Mouse (Mus musculus): ENCODE results near the gene Snx10. TPM values are rescaled to one million over a fixed set of nuclear protein-coding genes. Genes with fewer than 3 reads are reported as not detected.

Snx10 gene
- total RNA-seq, 2 experiments from 2014 or later: 7.9 to 10.4 TPM

DNA sequence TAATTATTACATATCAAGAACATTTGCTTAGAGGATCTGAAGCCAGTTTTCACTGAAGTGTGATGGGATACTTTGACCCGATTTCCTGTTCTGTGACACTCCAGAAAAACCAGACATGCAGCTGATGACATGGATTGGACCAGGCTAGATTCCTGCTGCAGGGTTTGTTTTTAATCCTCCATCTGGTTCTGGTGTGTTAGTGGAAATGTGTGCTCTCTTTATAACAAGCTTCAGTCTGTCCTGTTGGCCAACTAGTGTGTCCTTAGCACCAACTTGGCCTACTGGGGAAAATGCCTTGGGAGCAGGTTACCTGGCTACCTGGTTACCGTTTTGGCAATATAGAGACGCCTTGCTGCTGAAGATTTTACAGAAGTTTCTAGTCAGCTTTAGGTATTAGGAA, 63.6 kb downstream of the Snx10 start:
- DNase-seq: no peak

DNA sequence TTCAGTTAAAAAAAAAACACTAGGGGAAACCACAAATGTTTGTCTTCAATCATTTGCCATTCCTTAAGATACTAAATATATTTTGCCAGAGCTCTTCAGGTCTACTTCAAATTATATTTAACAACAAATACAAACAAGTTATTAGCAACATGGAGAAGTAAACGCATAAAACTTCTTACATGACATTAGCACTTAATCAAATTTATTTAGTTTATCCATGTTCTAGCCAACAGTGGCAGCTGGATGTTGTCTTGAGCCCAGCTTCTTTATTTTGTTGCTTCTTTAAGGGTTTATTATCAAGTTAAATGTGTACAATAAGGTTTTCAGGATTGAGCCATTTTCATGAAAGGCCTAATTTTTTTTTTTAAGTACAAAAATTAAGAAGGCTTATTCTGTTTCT, 67.6 kb downstream of the Snx10 start:
- no peak for DNase-seq

DNA sequence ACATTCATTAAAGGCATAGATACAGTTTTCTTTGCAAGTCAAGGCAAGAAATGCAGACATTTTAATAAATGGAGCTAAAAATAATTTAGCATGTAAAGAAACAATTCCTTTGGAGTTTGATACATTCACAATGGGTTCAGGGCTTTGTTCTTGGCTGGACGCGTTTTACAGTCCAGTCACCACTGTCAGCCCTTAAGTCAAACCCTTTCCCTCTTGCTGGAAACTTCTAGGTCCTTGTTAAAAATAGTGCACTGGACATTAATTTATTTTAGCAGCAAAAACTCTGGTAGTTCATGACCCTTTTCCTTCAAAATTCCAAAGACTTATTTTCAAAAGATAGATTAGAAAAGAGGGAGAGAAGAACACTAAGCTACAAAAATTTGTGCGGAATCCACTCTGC, 68.1 kb downstream of the Snx10 start:
- DNase-seq: no peak

DNA sequence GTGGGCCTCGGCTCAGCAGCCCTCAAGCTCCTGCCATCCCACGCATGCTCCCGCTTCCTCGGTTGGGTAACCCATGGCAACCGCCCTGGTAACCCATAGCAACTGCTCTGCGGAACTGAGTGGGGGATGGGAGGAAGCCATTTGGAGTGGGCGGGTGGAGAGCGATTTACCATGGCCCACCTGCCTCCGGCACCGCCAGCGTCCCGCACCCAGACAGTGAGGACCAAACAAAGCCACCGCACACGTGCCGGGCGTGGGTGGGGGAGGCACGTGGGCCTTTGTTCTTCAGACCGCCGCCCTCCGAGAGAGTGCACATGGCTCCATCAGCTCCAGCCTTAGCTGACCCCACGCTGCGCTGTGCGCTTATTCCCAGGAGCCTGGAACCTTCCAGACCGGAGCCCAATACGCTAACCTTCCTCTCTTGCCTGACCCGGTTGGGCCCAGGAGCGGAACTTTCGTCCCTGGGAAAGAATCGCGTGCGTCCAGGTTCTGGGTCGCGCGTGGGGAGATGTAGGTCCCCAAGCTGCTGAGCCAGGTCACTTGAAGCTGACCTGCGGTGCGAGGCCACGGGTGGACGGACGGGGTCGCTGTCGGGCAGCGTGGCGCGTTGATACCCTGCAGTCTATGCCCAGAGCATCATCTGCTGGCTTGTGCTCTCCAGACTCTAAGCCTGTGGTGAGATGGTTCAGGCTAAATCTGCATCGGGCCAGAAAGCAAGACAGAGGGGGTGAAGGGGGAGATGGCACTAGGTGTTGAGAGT, 68.8 kb downstream of the Snx10 start:
- DNase-seq: peak; percentile 88

DNA sequence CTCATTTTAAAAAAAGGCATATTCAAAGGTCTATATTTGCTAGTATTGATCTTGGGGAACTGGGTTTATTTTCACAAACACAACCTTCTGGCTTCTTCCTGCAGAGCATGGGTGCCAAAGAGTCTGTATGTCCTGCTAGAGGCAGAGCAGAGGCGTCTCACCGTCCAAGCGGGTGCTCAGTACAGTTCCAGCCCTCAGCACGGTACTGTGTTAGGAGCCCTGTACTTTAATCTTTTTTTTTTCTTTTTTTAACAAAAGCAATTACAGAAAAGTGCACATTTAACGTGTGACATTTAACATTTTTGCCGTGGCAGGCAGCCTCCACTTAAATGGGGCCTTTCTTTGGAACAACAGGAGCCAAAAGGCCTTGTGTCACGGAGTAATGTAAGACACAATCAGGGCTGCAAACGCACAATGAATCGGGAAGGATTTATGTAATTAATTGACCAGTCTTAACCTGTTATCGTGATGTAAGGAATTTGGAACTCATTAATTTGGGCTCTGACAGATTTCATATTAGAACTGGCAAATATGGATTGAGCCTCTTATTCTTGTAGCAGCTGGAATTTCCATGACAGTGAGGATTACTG, 69.8 kb downstream of the Snx10 start:
- no peak for DNase-seq

DNA sequence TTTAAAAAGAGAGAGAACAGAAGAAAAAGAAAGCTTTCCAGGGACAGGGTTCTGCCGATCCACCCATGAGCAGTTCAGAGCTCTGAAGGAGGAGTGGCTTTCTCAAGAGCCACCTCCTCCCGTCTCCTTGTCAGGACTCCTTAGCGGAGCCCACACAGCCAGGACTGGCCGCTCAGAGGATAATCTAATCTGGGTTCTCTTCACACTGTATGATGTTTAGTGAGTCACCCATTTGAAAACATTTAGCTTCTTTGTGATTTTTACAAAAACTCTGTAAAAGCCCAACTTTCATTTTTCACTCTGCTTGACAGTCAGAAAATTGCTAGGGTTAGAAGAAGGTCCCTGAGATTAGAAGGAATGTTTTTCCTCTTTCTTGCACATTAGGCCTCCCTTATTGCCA, 70.8 kb downstream of the Snx10 start:
- DNase-seq: peak; percentile 15

DNA sequence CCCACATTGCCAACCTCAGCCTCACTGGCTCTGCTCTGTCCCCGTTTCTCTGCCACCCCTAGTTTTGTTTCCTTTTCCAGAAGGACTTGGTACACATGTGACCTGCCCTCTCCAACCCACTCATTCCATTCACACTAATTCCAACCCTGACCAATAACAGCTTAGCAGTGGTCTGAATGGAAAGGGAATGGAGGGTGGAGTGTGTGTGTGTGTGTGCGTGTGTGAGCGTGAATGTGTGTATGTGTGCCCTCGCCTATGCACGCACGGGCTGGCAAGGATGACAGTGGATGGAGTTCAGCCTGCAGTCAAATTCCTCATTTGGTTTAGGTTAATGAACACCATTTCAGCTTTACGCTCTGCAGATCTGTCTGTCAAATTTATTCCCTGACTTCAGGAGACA, 74.4 kb downstream of the Snx10 start:
- DNase-seq: no peak

DNA sequence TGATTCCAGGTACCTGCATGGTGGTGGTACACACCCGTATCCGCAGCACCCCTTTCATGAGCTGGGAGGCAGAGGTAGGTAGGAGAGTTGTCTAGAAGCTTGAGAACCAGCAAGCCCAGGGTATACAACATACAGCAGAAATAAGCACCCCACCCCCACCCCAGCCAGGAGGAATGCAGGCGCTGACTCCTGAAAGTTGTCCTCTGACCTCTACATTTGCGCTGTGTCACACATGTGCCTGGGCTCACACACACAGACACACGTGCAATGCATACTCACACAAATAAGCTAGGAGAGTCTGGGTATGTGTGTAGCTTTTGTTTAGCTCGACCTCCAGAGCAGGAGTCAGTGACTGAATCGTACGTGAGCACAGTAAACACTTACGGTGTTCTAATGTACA, 76.7 kb downstream of the Snx10 start:
- no peak for DNase-seq

DNA sequence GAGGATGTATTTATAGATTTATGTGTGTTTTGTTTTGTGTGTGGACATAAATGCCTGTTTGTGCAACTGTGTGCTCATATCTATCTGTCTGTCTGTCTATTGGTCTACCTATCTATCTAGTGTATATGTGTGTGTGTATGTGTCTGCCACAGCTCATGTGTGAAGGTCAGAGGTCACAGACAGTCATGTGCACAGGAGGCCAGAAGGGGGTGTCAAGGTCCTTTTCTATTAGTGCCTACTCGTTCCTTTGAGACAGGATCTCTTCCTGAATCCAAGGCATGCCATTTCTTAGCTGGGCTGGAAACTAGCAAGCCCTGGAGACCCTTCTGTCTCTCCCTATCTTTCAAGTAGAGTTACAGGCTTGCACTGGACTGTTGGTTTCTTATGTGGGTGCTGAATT, 78.6 kb downstream of the Snx10 start:
- no peak for DNase-seq

DNA sequence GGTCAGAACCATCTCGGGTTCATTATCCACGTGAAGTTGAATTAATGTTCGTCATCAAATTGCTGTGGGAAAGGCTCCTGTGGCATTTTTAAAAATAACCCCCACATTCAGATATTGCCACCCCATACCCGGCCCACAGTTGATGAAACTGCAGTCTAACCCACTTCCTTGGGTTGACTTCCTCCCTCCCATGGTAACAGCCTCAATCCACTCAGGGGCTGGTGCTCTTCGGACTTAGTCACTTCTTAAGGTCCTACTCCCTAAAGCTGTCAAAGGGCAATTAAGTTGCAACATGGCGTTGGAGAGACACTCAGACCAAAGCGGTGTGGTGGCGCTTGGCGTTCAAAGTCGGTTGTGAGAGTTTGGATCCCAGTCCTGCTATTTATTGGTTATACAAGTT, 80.0 kb downstream of the Snx10 start:
- no peak for DNase-seq

DNA sequence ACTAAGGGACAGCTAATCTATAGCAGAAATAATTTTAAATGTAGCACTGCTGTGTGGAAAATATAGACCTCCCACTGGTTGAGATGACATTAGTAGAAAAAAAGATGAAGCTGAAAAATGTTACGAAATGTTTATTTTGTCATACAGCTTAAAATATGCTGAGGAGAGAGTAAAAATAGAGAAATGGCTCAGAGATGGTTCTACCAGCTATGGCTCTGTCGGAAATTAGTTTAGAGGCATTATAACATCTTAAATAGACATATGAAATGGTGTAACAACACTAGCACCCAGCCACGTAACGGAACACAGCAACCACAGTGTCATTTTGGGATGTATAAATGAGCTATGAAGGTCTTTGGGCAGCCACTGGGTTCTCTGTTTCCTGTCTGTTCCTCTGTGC, 82.5 kb downstream of the Snx10 start:
- DNase-seq: no peak

DNA sequence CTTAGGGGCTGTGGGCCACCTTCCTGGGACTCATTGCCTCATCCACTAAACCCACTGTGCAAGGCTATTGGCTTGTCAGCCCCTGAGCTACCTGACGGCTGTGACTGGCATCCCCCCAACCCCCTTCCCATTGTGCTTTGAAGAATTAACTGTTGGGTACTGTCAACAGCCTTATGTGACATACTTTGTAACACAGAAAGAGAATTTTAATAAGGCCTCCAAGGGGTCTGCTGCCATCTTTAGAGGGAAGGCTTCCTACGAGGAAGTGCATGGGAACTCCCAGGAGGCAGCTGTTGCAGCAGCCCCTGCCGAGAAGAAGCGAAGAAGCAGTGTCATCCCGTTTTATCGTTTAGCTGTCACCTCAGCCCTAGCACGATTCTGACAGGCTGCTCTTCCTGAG, 83.1 kb downstream of the Snx10 start:
- DNase-seq: no peak

DNA sequence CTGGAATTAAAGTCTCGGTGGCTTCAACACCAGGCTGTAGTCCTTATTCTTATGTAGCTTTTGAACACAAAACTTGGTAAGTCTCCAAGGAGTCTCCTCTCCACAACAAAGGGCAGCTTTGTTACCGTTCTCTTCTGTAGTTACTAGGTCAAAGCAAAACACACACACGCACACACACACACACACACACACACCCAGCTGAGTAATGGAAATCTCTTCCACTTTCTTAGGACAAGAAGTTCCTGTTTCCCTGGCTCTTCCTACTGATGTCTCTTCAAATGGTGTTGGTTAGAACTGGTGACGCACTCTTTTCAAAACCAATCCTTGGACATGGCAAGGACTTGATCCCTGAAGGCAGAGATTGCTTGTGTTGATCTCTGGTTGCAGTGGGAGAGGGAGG, 87.9 kb downstream of the Snx10 start:
- DNase-seq: no peak

DNA sequence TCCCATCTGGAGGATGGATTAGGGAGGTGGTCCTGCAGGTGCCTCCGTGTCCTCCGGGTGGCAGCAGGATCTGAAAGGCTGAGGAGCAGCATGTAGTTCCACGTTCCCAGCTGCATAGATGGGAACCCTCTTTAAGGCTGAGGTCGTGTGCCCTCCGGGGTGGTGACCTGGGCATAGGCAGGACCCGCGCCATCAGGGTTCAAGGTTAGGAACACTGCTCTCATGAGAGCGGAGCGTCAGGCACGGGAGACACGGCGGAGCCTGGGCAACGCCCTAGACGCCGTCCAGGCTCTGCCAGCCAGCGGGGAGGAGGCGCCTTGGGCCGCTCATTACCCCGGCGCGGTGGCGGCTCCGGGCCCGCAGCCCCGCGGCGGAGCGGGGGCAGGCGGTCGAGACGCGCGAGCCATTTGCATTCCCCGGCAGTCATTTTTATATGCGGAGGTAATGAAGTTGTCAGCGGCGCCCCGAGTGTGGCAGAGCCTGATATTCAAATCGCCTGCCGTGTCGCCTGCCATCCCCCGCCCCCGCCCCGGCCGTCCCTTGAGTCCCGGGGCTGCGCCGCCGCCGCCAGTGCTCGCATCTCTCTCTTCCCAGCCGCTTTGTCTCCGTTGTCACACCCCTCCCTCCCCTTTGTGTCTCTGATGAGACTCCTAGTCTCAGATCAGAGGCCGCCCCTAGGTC, 88.8 kb downstream of the Snx10 start:
- DNase-seq: peak; percentile 61

DNA sequence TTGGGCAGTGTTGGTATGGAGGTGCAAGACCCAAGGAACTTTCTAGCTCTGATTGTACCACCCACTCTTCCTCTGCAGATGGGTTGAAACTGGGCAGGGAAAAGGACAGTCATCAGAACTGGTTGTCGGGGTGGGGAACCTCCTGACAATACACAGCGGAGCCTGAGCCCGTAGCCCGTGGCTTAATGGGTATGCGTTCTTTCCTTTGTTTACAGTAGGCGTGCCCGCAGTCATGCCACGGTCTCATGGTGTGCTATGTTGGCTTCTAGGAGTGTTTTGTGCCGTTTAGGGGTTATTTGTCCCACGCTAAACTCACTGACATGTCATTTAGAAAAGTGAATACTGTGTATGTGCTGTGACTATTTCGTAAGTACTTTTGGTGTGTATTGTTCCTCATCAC, 90.0 kb downstream of the Snx10 start:
- DNase-seq: no peak

DNA sequence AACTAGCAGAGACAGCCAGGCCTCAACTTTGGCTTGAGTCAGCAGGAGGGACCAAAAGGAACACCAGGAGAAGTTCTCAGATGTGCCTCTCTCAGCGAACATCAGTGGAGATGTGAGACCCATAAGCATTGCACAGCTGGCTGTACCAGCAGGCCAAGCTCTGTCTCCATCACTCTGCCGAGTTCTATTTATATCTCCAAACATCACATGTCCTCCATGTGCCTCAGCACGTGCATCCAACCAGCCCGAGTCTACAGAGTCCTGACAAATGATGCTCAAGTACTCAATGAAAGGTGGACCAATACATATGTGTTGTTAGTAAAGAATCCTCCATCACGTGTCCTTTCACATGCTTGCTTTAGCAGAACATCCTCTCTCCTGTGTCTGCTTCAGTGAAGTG, 103.1 kb downstream of the Snx10 start:
- DNase-seq: no peak

DNA sequence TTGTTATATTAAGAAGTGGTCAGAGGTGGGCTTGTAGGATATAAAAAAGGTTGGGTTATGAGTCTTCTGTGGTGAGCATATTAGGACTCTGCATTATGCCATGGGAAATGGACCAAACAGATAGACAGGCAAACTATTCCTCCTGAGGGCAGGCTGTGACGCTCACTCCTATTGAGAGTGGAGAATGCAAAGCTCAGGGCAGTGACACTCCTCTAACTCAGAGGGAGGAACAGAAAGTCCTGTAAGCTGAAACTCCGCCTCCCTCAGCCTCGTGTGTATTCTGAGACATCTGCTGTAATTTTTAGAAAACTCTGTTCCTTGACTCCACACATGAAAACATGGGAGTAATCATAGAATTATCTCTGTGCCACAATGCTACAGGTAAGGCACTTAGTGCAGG, 106.0 kb downstream of the Snx10 start:
- no peak for DNase-seq

DNA sequence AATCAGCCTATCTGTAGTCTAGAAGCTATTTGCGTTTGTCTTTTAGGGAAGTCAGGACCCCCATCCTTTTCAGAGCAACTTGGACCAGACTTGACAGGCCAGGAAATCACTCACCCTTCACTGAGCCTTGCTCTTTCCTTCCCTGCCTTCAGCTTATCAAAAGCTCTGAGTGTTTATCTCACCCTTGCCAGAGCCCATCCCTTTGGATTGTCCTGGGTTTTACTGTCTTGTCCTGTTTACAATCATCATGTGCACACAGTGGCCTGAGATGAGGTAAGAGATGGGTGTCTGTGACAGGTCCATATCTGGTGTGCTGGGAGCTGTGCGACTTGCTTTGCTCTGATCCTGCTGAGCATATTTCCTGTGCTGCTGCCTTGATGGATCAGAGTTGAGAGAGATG, 106.5 kb downstream of the Snx10 start:
- no peak for DNase-seq

DNA sequence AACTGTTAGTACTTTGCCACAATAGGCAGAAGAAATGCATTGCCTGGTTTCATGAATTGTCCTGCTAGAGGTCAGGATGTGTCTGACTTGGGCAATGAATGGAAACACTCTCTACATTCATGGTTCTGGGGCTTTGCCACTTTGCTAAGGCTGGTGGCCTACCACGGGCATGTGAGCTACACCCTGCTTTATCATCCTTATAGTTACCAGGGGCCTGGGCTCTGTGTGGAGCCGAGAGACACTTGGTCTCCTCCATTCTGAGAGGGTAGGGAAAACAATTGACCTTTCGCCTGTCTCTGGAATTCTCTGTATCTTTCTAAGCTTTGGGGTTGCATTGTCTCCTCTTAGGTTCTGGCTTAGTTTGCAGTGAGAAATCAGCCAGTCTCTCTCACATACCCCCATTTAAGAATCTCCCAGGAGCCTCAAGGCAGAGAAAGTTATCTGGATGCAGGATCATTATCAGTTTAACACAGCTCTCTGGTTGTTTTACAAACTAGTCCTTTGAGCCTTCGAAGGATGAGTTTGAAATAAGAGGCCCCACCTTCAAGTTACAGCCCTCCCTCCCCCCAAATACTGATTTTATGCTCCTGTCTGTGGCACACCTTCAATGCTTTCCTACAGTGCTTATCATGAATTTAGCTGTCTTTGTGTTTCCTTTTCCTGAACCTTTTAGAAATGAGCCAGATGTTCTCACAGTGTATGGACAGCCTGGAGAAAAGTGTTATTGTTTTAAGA, 109.4 kb downstream of the Snx10 start:
- no peak for DNase-seq

DNA sequence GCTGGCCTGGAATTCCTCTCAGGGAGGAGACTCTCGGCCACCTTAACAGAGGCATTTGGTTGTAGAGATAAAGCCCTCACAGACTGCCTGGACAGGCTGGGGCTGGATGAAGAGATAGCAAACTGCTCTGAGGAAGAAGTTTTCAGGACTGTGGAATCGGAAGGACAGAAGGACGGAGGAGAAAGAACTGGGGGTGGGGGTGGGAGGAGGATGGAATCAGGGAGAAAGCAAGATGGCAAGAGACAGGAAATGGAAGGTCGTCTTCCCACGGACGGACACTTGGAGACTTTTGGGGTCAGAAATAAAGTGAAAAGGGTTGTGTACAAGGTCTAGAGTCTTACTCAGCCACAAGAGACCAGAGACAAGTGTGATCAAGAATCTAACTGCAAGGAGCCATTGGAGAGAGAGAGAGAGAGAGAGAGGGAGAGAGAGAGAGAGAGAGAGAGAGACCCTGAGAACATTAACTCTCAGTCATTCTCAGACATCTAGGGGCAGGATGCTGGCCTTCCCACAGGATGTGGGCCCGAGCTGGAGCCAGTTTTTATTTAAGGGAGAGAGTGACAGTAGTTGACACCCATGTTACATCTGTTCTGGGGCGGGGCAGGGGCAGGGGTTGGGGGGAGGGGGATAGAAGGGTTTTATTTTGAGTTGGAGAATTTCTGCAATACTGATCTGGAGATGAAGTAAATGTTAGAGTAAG, 110.1 kb downstream of the Snx10 start:
- peak; percentile 13 for DNase-seq

DNA sequence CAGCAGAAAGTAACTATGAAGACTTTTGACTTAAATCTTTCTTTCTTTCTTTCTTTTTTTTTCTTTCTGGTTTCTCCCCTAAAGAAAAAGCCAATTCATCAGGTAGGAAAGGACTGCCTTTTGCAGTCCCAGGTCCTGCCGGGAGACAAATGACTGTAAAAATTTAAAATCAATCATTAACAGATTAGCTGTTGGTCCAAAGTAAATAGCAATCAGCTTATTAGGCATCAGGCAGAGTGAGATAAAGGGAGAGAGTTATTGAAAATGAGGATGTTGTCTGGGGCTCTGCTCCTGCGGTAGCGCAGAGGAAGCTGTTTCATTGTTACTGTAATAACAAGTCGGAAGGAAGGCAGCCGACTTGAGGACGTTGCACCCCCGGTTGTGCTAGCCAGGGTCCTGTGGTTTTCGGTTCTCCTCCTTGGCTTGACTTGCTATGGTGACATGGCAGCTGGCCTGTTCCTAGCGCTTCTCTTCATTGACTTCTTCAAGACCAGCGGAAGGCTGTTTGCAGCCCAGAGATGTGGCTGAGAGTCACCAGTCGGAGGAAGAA, 112.4 kb downstream of the Snx10 start:
- no peak for DNase-seq

All from heart, postnatal 4 days (tissue).